Mouse (Mus musculus): ENCODE measurements at regions not wholly inside any gene's neighbourhood (a gene's known extent, or its start where the extent isn't known, plus 50 kb on each side); places are given as distances from the start of the nearest gene placed in this dataset.

DNA sequence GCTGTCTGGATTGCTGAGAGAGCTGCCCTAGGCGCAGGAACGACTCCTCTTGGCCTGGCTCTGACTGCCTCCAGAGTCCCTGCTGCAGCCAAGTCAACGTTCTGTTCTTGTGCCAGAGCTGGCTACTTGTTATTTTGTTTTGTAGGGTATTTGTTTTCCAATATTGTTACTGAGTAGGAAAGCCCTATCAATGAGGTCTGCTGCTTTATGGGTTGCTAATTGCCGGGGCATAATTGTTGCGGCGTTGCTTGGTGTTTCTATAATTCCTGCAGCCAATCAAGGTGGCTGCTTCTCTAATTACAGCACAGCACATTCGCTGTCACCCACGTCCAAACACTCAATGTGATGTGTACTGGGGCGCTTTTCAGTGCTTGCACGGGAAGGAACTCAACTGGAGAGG lies 589.4 kb downstream of the Tox3 start:
- no peak for DNase-seq (ENCODE audit: low spot score)

DNA sequence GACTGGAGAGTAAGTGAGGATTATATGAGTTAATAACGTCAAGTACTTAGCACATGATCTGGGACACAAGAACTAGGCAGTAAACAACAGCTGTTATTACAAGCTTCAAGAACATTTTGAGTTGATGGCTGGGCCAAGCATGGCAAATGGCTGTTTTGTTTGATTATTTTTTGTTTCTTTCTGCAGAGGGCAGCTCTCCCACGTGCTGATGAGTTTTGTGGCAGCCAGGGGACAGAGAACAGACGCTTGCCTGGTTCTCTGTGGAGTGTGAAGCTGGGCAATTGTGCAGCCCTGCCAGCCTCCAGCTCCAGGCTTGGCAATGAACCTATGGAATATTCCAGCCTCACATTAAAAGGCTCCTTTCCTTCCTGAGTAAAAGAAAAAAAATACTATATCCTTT lies 592.2 kb downstream of the Tox3 start:
- no peak for DNase-seq (ENCODE audit: low spot score)

DNA sequence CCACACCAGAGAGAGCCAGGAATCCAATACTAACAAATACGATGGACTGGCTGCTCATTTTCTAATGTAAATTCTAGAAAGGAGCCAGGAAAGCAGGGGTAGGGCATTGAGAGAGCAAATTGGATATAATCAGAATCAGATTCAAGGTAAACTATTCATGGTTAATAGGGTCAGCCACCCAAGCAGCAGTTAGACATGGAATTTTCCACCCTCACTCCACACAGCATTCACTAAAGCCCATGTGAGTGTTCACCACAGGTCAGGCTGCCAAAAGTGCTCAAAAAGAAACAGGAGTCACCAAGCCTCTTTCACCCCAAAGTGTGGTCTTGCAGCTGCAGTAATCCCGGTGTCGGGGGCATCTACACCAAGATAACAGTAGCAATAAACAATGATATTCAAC lies 596.9 kb downstream of the Tox3 start:
- no peak for DNase-seq (ENCODE audit: low spot score)

DNA sequence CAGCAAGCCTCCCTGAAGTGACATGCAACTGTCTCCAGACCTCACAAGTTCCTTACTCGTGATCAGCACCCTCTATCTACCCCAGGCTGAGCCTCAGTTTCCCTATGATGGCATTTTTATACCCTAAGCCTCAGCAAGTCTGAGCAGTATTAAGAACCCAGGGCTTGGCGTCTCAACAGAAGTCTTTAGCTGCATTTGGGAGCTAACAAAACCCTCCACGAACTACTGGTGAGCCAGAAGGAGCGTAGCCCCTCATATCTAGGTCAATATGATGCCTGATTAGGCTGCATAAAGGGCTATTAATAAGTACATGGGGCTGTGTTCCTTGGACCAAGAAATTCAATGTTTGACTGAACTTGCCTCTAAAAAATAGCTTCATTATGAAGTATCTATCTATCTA lies 600.4 kb downstream of the Tox3 start:
- DNase-seq (ENCODE audit: low spot score), result no peak

DNA sequence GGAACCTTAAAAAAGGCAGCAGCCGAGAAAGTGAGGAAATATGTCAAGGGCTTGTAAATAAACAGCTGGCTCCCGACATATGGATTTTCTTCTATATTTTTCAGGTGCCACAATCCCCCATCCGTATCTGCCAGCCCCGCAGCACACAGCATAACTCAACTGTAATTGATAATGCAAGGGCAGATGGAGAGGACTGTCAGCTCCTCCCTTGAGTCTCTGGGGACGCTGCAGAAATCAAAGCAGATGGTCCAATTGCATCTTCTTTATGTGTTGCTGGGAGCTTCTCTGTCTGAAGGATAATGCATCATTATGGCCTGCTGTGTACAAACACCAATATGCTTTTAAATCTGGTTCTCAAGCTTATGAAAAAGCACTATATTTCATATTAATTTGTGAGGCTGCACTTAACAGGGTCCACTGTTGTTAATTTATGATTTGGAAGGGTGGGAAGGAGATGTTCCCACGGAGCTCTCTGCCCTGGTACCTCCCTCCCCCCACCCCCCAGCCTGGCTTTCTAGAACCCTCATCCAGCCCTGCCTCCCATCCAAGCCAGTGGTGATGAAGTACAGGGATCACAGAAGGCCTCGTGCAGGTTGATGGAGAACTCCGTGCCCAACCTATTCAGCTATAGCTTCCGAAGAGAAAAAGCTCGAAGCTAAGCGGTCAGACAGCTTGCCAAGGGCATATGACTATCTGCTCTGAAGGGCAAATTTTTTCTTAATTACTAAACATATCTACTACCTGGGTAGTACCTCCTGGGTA lies 603.7 kb downstream of the Tox3 start:
- no peak for DNase-seq (ENCODE audit: low spot score)

DNA sequence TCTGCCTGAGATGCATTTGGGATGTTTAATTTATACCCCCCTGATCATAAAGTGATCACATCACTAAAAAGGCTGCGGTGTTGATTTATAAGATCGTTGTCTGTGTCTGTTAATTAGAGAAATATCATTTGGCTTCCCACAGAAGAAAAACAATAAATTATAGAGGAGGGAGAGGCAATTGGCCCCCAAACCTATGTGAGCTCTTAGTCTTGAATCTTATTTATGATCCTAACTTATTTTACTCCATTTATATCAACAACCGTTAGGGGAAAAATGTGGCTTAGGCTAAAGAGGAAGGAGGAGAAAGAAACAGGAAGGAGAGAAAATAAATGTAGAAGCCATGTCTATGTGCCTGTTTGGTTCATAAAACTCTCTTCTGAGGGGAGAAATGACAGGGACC lies 609.5 kb downstream of the Tox3 start:
- no peak for DNase-seq (ENCODE audit: low spot score)

DNA sequence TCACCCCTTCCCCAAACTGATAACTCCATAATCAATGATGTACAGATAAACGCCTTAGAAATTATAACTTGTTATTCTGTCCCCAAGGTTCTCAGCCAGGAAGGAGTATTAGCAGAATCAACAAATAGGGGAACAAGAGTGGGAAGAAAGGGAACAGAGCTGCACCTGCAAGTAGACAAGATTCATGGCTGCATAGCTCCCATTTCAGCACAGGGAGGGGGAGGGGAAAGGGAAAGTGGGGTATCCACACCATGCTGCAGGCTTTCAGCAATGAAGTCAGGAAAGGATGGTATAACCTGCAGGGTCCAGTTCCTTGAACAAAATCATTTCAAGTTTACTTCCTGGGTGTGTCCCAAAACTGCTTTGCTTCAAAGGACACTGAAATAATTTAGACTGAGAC lies 610.5 kb downstream of the Tox3 start:
- DNase-seq (ENCODE audit: low spot score), result no peak

DNA sequence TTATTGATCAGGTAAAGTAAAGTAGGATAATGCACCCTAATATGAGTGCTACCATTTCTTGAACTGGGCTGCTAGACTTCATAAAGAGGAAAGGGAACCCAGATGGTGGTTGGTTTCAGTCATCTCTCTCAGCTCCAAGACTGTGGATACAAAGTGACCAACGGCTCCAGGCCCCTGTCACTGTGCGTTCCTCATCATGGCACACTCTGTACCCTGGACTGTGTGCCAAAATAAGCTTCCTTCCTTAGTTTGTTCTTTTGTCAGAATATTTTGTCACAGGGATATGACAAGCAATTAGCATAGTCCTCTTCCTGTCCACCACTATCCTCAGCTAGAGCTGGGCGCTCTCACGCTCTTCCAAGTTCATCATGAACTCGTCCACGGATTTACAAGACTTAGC lies 620.9 kb downstream of the Tox3 start:
- no peak for DNase-seq (ENCODE audit: low spot score)

DNA sequence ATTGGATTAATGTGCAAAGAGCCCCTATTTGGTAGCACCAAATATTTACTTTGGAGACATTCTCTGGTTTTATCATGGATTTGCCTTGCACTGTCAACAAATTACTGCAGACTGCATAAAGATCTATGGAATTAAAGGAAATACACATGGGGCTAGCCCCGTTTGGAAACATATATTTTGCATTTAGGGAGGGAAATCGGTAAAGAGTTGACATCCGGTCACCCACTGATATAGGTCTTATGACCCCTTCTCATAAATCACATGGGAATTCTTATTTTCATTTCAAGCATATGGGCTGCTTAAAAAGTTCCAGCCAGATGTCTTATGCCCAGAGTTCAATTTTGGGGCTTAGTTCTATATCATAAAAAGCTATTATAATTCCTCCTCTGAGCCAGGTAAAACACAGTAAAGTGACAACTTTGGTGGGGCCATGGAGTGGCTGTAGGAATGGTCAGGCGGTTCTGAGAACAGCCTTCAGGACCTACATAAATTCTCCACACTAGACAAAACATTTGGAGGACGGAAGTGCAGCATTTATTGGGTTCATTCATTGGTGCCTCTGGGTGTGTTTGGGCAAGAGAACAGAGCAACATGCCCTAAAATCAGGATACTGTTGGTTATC lies 626.3 kb downstream of the Tox3 start:
- no peak for DNase-seq (ENCODE audit: low spot score)

DNA sequence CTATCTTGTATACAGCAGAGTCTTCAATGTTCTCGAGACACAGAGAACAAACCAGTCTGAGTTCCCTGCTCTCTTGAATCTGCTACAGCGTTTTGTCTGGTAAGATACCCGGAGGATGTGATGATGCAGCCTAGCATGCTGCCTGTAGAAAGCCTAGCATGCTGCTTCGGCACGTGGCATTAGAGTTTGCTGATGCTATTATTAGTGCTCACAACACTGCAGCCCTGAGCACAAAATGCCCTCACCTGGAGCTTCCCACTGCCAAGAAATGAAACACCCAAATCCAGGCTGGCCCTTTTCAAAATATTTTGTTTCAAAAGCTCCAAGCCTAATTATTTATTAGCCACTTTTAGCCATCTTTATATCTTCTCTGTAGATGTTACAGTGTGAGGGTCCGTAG lies 634.3 kb downstream of the Tox3 start:
- DNase-seq (ENCODE audit: low spot score), result no peak

DNA sequence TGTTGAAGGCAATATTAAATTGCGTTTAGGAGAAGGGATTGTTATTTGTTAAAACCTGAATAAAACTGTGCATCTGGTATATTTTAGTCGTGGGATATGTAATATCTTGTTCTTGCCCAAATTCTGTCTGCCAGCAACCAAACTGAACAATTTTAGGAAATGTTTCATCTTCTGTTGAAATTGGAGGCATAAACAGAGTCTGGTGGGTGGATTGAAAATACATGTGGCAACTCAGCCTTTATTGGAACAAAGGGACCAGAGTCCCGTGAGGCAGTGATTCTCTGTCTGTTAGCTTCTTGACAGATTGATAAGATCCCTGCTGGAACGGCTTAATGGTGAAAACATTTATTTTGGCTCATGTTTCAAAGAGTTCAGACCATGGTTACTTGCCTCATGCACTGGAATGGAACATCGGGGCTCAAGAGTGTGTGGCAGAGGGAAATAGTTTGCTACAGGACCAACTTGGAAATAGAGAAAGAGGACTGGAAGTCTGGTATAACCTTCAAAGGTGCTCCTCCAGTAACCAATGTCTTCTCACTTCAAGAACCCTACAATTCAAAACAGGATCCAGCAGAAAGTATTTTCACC lies 640.7 kb downstream of the Tox3 start:
- no peak for DNase-seq (ENCODE audit: low spot score)

DNA sequence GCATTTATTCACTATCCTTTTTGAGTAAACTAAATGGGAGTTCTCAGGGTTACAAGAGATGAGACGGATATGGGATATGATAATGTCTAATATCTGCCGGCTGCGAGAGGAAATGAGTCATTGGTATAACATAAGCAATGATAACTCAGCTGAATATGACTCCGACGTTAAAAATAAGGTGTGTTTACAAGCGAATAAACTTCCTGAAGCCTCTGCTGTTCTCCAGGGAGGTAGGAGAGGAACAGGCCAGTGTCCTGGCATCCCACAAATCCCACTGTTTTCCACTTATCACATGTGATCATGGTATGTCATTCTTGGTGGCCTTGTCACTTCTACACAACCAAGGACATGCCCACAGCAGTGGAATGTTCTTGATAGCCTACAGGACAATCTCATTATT lies 641.7 kb upstream of the Sall1 start:
- no peak for DNase-seq (ENCODE audit: low spot score)

DNA sequence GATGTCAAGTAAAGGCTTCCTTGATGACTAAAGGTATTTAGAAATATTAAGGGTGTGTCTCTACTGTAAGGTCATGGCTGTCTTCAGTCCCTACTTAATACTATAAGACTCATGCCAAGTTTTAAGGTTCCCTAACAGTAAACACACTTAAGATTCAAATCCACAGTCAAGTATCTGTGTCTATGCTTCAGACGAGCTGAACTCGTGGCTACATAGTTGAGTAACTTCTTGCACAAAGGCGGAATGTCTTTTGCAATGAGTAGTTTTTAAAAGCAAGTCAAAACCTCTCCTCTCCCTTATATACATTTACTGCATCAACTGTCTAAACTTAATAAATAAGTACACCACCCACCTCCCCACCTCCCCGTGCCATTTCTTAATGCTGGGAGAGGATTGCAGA lies 637.0 kb upstream of the Sall1 start:
- DNase-seq (ENCODE audit: low spot score), result no peak

DNA sequence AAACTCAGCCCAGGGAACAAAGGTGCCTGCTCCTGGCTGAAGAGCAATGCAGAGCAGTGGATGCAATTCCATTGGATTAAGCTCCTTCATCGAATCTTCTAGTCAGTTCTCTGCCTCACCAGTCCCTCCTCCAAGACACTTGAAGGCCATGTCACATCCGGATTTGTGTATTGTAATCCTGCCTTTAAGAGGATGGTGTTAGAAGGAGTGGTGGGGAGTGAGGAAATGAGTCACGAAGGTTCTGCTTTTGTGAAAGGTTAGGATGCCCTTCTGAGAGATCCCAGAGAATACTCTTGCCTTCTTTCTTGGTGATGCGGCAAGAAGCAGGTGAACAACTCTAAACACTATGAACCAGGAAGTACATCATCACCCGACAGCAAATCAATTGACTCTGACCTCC lies 636.4 kb upstream of the Sall1 start:
- no peak for DNase-seq (ENCODE audit: low spot score)

DNA sequence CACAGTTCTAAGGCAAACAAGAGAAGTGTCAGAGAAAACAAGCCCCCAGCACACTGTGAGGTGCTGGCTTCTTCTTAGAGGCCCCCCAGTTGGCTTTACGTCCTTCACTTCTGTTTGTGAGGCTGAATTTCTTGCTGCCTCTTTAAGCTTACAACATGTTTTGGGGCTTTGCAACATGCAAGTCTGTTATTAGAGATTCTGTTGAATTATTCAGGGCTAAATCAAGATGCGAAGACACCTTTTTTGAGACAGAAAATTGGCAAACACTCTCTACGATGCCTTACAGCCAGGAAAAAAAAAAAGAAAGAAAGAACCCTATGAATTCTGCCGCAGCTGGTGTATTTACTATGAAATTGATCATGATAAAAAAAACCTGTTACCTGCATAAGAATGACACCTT lies 635.6 kb upstream of the Sall1 start:
- no peak for DNase-seq (ENCODE audit: low spot score)

DNA sequence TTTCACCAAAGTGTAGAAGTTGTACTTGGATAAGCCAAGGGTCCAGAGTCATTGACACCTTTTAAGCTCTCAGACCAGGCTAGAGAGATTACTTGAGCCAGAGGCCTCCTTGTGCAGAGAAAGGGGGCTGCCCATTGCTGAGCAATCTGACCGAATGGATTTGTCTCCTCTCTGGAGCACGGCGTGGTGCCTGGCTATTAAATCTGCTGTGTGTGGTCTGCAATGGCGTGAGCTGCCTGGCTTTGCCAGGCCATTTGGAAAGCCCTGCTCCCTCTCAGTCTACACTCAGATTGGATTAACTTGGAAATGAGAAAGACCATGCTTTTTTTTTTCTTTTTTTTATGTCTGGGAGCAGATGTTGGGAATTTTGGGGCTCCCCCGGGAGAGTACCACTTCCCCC lies 633.3 kb upstream of the Sall1 start:
- DNase-seq (ENCODE audit: low spot score), result no peak

DNA sequence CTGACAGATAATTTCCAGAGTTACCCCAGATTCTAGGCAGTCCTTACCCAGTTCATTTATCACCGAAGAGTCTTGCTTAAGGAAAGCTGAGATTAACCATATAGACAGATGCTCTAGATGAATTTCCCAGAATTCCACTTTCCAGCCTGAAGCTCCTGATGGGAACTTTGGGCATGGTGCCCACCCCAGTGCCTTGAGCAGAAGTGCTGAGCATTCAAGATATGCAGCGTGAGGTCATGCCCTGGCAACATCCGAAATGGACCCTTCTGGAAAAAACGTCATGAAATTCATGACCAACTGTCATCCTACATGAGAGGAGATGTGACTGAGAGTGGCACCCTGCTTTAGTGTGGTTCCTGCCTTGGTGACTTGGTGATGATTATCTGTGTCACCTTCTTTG lies 629.9 kb upstream of the Sall1 start:
- DNase-seq (ENCODE audit: low spot score), result no peak

DNA sequence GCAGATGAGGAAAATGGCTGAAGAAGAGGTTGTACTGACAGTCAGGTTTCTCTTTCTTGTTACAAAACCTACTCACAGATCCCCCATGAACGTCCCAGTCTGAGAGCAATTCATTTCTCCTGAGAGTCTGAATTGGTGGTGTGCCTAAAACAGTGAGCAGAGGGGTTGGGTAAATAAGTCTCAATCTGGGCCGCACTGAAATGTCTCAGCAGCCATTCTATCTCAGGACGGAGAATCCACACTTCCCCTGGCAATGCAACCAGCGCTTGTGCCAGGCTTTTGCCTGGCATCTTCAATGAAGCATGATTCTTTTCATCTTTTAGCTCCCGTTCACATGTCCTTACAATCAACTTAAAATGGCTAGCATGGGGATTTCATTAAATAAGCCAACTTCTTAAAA lies 628.7 kb upstream of the Sall1 start:
- no peak for DNase-seq (ENCODE audit: low spot score)

DNA sequence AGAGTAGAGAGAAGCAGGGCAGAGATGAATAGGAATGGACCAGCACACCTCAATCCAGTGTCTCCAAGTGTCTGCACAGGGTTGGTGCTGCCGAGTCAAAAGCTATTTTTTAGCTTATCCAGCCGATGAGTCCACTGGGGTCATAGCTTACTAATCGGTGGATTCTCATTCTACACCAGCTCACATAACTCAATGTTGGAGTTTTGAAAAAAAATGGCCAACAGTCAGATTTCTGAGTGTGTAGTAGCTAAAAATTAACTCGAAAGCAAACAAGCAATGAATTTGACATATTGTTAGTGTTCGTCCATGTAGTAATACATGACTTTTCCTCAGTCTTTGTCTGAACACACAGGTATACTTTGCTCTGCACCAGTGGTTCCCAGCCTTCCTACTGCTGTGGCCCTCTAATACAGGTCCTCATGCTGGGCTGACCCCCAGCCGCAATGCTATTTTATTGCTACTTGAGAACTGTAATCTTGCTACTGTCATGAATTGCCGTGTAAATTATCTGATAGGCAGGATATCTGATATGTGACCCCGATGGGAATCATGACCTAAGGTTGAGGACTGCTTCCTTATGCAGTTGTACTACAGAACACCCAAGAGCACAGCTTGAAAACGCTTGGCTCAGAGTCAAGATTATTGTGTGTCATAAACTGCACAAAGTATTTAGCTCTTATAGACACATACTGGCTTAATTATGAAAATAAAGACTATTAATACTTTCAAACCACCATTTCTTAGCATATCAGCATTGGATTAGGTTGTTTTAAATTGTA lies 621.1 kb upstream of the Sall1 start:
- DNase-seq (ENCODE audit: low spot score), result no peak

DNA sequence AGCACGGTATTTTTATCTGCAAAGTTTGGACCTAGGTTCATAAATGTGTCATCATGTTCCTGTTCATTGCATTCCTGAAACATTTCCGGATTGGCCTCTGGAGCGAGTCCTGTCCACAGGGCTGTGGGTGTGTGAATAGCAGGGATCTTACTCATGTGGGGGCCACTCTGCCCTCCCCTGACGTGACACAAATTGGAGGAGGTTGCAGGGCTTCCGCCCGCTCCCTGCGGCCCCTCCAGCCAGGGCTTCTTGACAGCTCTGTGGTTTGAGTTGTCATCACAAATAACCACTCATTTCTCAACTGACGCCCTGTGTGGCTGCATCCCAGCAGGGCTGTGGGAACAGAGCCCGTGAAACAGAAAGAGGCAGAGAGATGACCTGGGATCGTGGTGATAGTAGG lies 619.9 kb upstream of the Sall1 start:
- DNase-seq (ENCODE audit: low spot score), result peak; percentile 14

DNA sequence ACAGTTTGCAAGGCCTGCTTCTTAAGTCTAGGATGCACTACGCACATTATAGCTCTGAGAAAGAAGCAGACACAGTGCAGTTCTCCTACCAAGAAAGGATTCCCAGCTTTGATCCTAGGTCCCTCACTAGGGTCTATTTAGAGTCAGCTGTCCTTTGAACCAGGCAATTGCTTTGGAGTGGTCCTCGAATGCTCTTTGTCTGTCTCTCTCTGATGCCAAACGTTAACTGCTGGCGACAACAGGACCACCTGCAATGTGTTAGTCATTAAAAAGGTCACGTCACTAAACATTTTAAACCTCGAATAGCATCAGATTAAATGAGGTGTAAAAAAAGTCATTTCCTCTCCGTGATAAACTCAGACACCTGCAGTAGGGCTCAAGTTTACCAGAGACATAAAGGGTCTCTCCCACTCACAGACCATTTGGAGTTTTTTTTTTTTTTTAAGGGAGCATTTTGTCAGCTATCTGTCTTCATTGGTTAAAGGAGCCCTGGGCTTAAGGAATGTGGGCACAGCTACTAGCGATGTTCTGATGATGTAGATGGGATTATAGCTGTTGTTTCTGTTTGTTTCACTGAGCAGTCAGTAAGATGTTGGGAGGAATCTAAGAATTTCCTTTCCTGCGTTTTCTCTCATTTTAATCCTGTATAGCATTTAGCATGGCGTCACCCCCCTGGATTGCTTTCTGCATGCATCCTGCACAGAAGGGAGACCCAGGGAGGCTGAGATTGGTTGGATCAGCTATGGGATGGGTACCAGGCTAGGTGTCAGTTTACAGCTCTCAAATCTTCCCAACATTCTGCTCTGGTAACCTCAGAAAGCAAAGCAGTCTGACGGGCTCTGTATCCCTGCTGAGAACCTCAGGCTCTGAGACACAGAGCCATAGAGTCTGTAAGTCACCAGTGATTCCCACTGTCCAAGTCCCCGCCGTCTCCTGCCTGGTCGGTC lies 615.3 kb upstream of the Sall1 start:
- DNase-seq (ENCODE audit: low spot score), result no peak

DNA sequence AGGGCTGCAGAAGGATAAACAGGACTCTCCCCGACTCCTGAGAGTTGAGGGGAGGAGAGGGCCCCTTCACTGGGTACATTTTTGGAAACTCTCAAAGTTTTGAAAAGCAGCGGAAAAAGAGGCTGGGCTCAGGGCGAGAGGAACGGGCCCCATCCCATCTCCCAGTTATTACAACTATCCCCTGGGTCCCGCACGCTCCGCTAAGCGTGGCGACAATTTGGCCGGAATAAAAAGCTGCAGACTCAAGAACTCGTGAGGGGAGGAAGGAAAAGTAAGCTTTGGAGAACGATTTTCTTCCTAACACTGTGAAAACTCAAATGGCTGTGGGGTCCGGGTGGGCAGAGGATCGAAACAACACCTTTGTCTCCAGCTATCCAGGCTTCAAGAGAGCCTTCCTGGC lies 611.4 kb upstream of the Sall1 start:
- DNase-seq (ENCODE audit: low spot score), result no peak
